Mouse (Mus musculus) limb, embryonic 14.5 days (tissue): ENCODE results near the gene Slc17a6. TPM values are rescaled to one million over a fixed set of nuclear protein-coding genes. Genes with fewer than 3 reads are reported as not detected.

Source experiments
- ATAC-seq: fragments of 200-750 bp; cut with Nextera tagmentation; 2 replicates; pipeline ENCODE4 v1.8.0; 2017; ENCODE audit warnings: low read depth, moderate number of reproducible peaks, moderate TSS enrichment; ENCODE audit not compliant: low FRiP score
- DNase-seq: peaks from one replicate; pipeline ENCODE4 v3.0.0-alpha.2; 2015; ENCODE audit warnings: low spot score
- H3K27ac ChIP-seq: fragments of 300-500 bp; sonication (generic); replicated peaks from 2 replicates; pipeline ENCODE4 v1.5.1; 2014; ENCODE audit warnings: low read depth, mild to moderate bottlenecking, low read length, moderate library complexity, mixed read lengths
- H3K27me3 ChIP-seq: fragments of 300-500 bp; sonication (generic); 2 replicates; pipeline ENCODE4 v1.6.1; 2014; ENCODE audit warnings: low read length, mixed read lengths; ENCODE audit not compliant: control insufficient read depth, insufficient read depth
- H3K36me3 ChIP-seq: fragments of 300-500 bp; sonication (generic); 2 replicates; pipeline ENCODE4 v1.6.1; 2014; ENCODE audit warnings: mild to moderate bottlenecking, low read length, moderate library complexity, mixed read lengths; ENCODE audit not compliant: control insufficient read depth, insufficient read depth
- H3K4me1 ChIP-seq: fragments of 300-500 bp; sonication (generic); 2 replicates; pipeline ENCODE4 v1.6.1; 2014; ENCODE audit warnings: antibody characterized with exemption, low read length, mixed read lengths; ENCODE audit not compliant: control insufficient read depth, insufficient read depth
- H3K4me2 ChIP-seq: fragments of 300-500 bp; sonication (generic); replicated peaks from 2 replicates; pipeline ENCODE4 v1.6.1; 2014; ENCODE audit warnings: low read depth, mild to moderate bottlenecking, low read length, moderate library complexity; ENCODE audit not compliant: severe bottlenecking
- H3K4me3 ChIP-seq: fragments of 300-500 bp; sonication (generic); replicated peaks from 2 replicates; pipeline ENCODE4 v1.5.1; 2014; ENCODE audit warnings: low read length
- H3K9ac ChIP-seq: fragments of 300-500 bp; sonication (generic); 2 replicates; pipeline ENCODE4 v1.6.1; 2014; ENCODE audit warnings: mild to moderate bottlenecking, low read depth, low read length, moderate library complexity; ENCODE audit not compliant: severe bottlenecking
- H3K9me3 ChIP-seq: fragments of 300-500 bp; sonication (generic); 2 replicates; pipeline ENCODE4 v1.6.1; 2016; ENCODE audit warnings: low read length; ENCODE audit not compliant: control insufficient read depth
- POLR2A ChIP-seq: fragments of 200-500 bp; IDR thresholded peaks from 2 replicates; pipeline ENCODE4 v1.8.0; 2012; ENCODE audit warnings: inconsistent platforms, mild to moderate bottlenecking, moderate library complexity, borderline replicate concordance; ENCODE audit not compliant: insufficient read depth, insufficient read length; ENCODE audit errors: extremely low read depth
- WGBS: fragments of 180-500 bp; shearing (Covaris S2); extraction: QIAGEN DNeasy Blood & Tissue Kit; methylation state at CpG from one replicate; pipeline ENCODE4 v1.1.7; 2014; 5-methylcytosine and 5-hydroxymethylcytosine counted together
- polyA plus RNA-seq, 2 experiments: library from polyadenylated mRNA; depleted of rRNA in 1 of 2; stranded (reverse) in 1 of 2; unstranded in 1 of 2; fragments of >200 nt; fragmentation: Nextera tagmentation in 1 of 2; extraction: Ambion mirVana in 1 of 2; gene quantifications; 2 replicates each; pipeline versions ENCODE4 v1.2.1 to v1.2.3; 2012 to 2014

Gene Slc17a6
- polyA plus RNA-seq, 2 experiments: 0.55 to 0.69 TPM

- Histone ChIP-seq H3K4me1 (no peaks in the 10 kb centered on the region), H3K9ac (no peak overlapping the region), H3K4me3 (no peak overlapping the region), H3K27me3 (peaks cover 17% of the 10 kb centered on the region), H3K4me2 (no peak overlapping the region), H3K9me3 (no peaks in the 10 kb centered on the region), H3K36me3 (no peaks in the 10 kb centered on the region), H3K27ac (no peak overlapping the region)
- TF ChIP-seq POLR2A: no peak
- DNase-seq (no peak), ATAC-seq (no peak)
- WGBS: 24% methylated on average over 2 of the region's 2 CpGs
These were observed 3.4 kb upstream of the Slc17a6 start for GRCm38 (mm10) chr7:51618412-51618811.

GRCm38 (mm10) chr7:51619977-51620376 lies 1.8 kb upstream of the Slc17a6 start:
- no peak for TF ChIP-seq POLR2A
- no peaks in the 10 kb centered on the region for H3K9me3 ChIP-seq
- WGBS: 35% methylated on average over 1 of the region's 1 CpGs
- H3K36me3 ChIP-seq: no peaks in the 10 kb centered on the region
- no peak for DNase-seq
- no peak overlapping the region for H3K4me2 ChIP-seq
- peaks cover 33% of the 10 kb centered on the region for H3K27me3 ChIP-seq
- no peak for ATAC-seq
- no peaks in the 10 kb centered on the region for H3K4me1 ChIP-seq
- H3K9ac ChIP-seq: no peak overlapping the region
- H3K4me3 ChIP-seq: no peak overlapping the region
- no peak overlapping the region for H3K27ac ChIP-seq

- no peaks in the 10 kb centered on the region for H3K9me3 ChIP-seq
- H3K4me1 ChIP-seq: 0 out of 2 replicates have a peak, but pooled peaks cover 4% of the 10 kb centered on the region
- H3K4me3 ChIP-seq: 0 out of 2 replicates have a peak overlapping the region, but pooled peaks have one; percentile 1
- H3K36me3 ChIP-seq: no peaks in the 10 kb centered on the region
- no peak for DNase-seq
- TF ChIP-seq POLR2A: no peak
- 3% methylated on average over 18 of the region's 18 CpGs for WGBS
- peaks cover 44% of the 10 kb centered on the region for H3K27me3 ChIP-seq
- ATAC-seq: no peak
- no peak overlapping the region for H3K27ac ChIP-seq
- no peak overlapping the region for H3K4me2 ChIP-seq
- H3K9ac ChIP-seq: no peak overlapping the region
These were observed 390 bp downstream of the Slc17a6 start for GRCm38 (mm10) chr7:51622196-51622595.

GRCm38 (mm10) chr7:51622666-51623065 lies 860 bp downstream of the Slc17a6 start:
- H3K4me1 ChIP-seq: 0 out of 2 replicates have a peak, but pooled peaks cover 7% of the 10 kb centered on the region
- peaks cover 49% of the 10 kb centered on the region for H3K27me3 ChIP-seq

GRCm38 (mm10) chr7:51624336-51624897 lies 2.6 kb downstream of the Slc17a6 start:
- Histone ChIP-seq H3K27ac (no peak overlapping the region), H3K4me3 (no peak overlapping the region), H3K4me2 (no peak overlapping the region), H3K9ac (no peak overlapping the region), H3K9me3 (no peaks in the 10 kb centered on the region), H3K4me1 (0 out of 2 replicates have a peak, but pooled peaks cover 7% of the 10 kb centered on the region), H3K27me3 (peaks cover 58% of the 10 kb centered on the region), H3K36me3 (no peaks in the 10 kb centered on the region)
- DNase-seq (no peak), ATAC-seq (no peak)
- WGBS: 2% methylated on average over 4 of the region's 4 CpGs
- TF ChIP-seq POLR2A: no peak

More at GRCm38 (mm10) chr7:51622666-51623065, 860 bp downstream of the Slc17a6 start:
- H3K36me3 ChIP-seq: no peaks in the 10 kb centered on the region
- no peak overlapping the region for H3K4me3 ChIP-seq
- H3K27ac ChIP-seq: no peak overlapping the region
- 7% methylated on average over 5 of the region's 5 CpGs for WGBS
- DNase-seq: no peak
- H3K9ac ChIP-seq: no peak overlapping the region
- TF ChIP-seq POLR2A: no peak
- H3K9me3 ChIP-seq: no peaks in the 10 kb centered on the region
- no peak for ATAC-seq
- H3K4me2 ChIP-seq: no peak overlapping the region

- 2% methylated on average over 23 of the region's 23 CpGs for WGBS
- no peak for TF ChIP-seq POLR2A
- Histone ChIP-seq H3K27ac (no peak overlapping the region), H3K9me3 (no peaks in the 10 kb centered on the region), H3K36me3 (no peaks in the 10 kb centered on the region), H3K27me3 (peaks cover 62% of the 10 kb centered on the region), H3K9ac (no peak overlapping the region), H3K4me1 (0 out of 2 replicates have a peak, but pooled peaks cover 7% of the 10 kb centered on the region), H3K4me2 (no peak overlapping the region), H3K4me3 (no peak overlapping the region)
- DNase-seq: no peak
- ATAC-seq: no peak
These were observed 3.4 kb downstream of the Slc17a6 start for GRCm38 (mm10) chr7:51625161-51625560.
